Comparison of ENCODE assay signal across 10 mouse cellular contexts in genomic region chr11:58331546-58331945, GRCm38 (mm10). TPM values are rescaled to one million over a fixed set of nuclear protein-coding genes. Genes with fewer than 3 reads are reported as not detected.
DNase-seq lines count a peak whose midpoint lies in the region; ATAC-seq lines count a peak whose summit lies in the region.
"Had no signal": no experiment of that assay in that cellular context is flagged by ENCODE, and none has a peak within 500 bp of the region (broad histone marks: within the 10 kb centered on the region; RNA-seq: fewer than 3 reads in every experiment).

No protein-coding gene starts in this region.

- peak overlapping the region; percentile 84; the same call in 1 of the 2 replicates for H3K27ac ChIP-seq in embryonic facial prominence, embryonic 14.5 days (replicated peaks; ENCODE audit: low read depth, low read length)
- no peak overlapping the region for H3K27ac ChIP-seq in intestine, embryonic 14.5 days (ENCODE audit: low read depth)
- no peak overlapping the region for H3K27ac ChIP-seq in neural tube, embryonic 12.5 days

- 0 out of 2 replicates have a peak, but pooled peaks cover 3% of the 10 kb centered on the region for H3K9me3 ChIP-seq in embryonic facial prominence, embryonic 14.5 days (ENCODE audit: control insufficient read depth, low read length)
- H3K9me3 ChIP-seq in intestine, embryonic 14.5 days (ENCODE audit: control insufficient read depth, low read length) = peaks cover 5% of the 10 kb centered on the region; the same call in 1 of the 2 replicates
- H3K9me3 ChIP-seq in neural tube, embryonic 12.5 days = no peaks in the 10 kb centered on the region

- H3K4me1 ChIP-seq in embryonic facial prominence, embryonic 14.5 days (ENCODE audit: control insufficient read depth, insufficient read depth, low read length) = peaks cover 16% of the 10 kb centered on the region
- peaks cover 16% of the 10 kb centered on the region for H3K4me1 ChIP-seq in intestine, embryonic 14.5 days (replicated peaks; ENCODE audit: control insufficient read depth, insufficient read depth, low read length)
- peaks cover 31% of the 10 kb centered on the region for H3K4me1 ChIP-seq in neural tube, embryonic 12.5 days

- H3K4me3 ChIP-seq in embryonic facial prominence, embryonic 14.5 days (ENCODE audit: low read depth, low read length) = peak overlapping the region; percentile 87
- H3K4me3 ChIP-seq in intestine, embryonic 14.5 days (ENCODE audit: low read depth, low read length) = peak overlapping the region; percentile 77
- peak overlapping the region; percentile 72 for H3K4me3 ChIP-seq in neural tube, embryonic 12.5 days

- DNase-seq in left cerebral cortex, postnatal 4 days = peak; percentile 14
- DNase-seq in left cerebral cortex, postnatal 36 days (ENCODE audit: low spot score in 2 of 2) = no peak
- DNase-seq in embryonic facial prominence, embryonic 14.5 days (ENCODE audit: low spot score) = no peak
- no peak for DNase-seq in intestine, embryonic 14.5 days (ENCODE audit: low spot score)
- DNase-seq in adrenal gland, postnatal 10 days = no peak
- no peak for DNase-seq in ovary, postnatal 14 days (ENCODE audit: low spot score)
- DNase-seq in layer of hippocampus, adult 9-10 months (ENCODE audit: low spot score) = no peak
- DNase-seq: adrenal gland, adult 8-10 months had no signal

- WGBS in embryonic facial prominence, embryonic 14.5 days = 93% methylated on average over 6 of the region's 6 CpGs
- 84% methylated on average over 6 of the region's 6 CpGs for WGBS in intestine, embryonic 14.5 days
- 93% methylated on average over 6 of the region's 6 CpGs for WGBS in neural tube, embryonic 12.5 days

- H3K36me3 ChIP-seq in embryonic facial prominence, embryonic 14.5 days (ENCODE audit: control insufficient read depth, insufficient read depth, low read length) = peaks cover 34% of the 10 kb centered on the region
- H3K36me3 ChIP-seq in intestine, embryonic 14.5 days (ENCODE audit: control insufficient read depth, insufficient read depth, low read length) = peaks cover 31% of the 10 kb centered on the region
- peaks cover 39% of the 10 kb centered on the region for H3K36me3 ChIP-seq in neural tube, embryonic 12.5 days

- intact Hi-C loops in left cerebral cortex, postnatal 4 days (cut with DNase I) = no loop called here
- intact Hi-C loops in left cerebral cortex, postnatal 36 days (cut with DNase I) = loop anchor here (5.0 kb wide), 1 partner anchor 154 kb away; no protein-coding TSS in a partner anchor

- H3K4me2 ChIP-seq in embryonic facial prominence, embryonic 14.5 days (ENCODE audit: low read depth, low read length) = peak overlapping the region; percentile 97
- H3K4me2 ChIP-seq in intestine, embryonic 14.5 days (ENCODE audit: low read length) = peak overlapping the region; percentile 97
- peak overlapping the region; percentile 99 for H3K4me2 ChIP-seq in neural tube, embryonic 12.5 days (replicated peaks)

- no peaks in the 10 kb centered on the region for H3K27me3 ChIP-seq in embryonic facial prominence, embryonic 14.5 days (replicated peaks; ENCODE audit: control insufficient read depth, insufficient read depth, low read length)
- H3K27me3 ChIP-seq in intestine, embryonic 14.5 days (replicated peaks; ENCODE audit: control insufficient read depth, insufficient read depth, low read length) = no peaks in the 10 kb centered on the region
- H3K27me3 ChIP-seq in neural tube, embryonic 12.5 days (replicated peaks) = no peaks in the 10 kb centered on the region

- ATAC-seq in embryonic facial prominence, embryonic 14.5 days (ENCODE audit: low read depth) = no peak
- ATAC-seq in intestine, embryonic 14.5 days (replicated peaks; ENCODE audit: low FRiP score, low TSS enrichment, low read depth) = no peak
- no peak for ATAC-seq in neural tube, embryonic 12.5 days (ENCODE audit: low FRiP score, low read depth)

- H3K9ac ChIP-seq in embryonic facial prominence, embryonic 14.5 days (ENCODE audit: low read depth, low read length) = peak overlapping the region; percentile 89
- peak overlapping the region; percentile 84 for H3K9ac ChIP-seq in intestine, embryonic 14.5 days (ENCODE audit: low read length)
- peak overlapping the region; percentile 85 for H3K9ac ChIP-seq in neural tube, embryonic 12.5 days

RNA-seq across cellular contexts. Expression of gene Sh3bp5l, which starts 1.0 kb away (rescaled TPM):
- total RNA-seq in left cerebral cortex, postnatal 4 days (2021) = 10 to 100 TPM; 44.2 to 48.8 TPM
- 10 to 100 TPM; 53.6 to 57.8 TPM for total RNA-seq in left cerebral cortex, postnatal 36 days (2021)
- 23.2 and 27.3 TPM in 2 replicates for polyA plus RNA-seq in embryonic facial prominence, embryonic 14.5 days (2014; fragmentation: Nextera tagmentation; extraction: Ambion mirVana)
- polyA plus RNA-seq in intestine, embryonic 14.5 days (2014; fragmentation: Nextera tagmentation; extraction: Ambion mirVana) = 27.5 and 28.9 TPM in 2 replicates
- polyA plus RNA-seq in neural tube, embryonic 12.5 days (2016; fragmentation: Nextera tagmentation; extraction: Ambion mirVana) = 51.5 and 52.8 TPM in 2 replicates
- 10 to 100 TPM; 36.6 to 46.1 TPM for total RNA-seq in adrenal gland, postnatal 10 days (2021)

RNA-seq across cellular contexts. Expression of gene Zfp672, which starts 1.4 kb away (rescaled TPM):
- total RNA-seq in left cerebral cortex, postnatal 4 days (2021) = 10 to 100 TPM; 43.5 TPM
- 10 to 100 TPM; 42.5 to 57.4 TPM for total RNA-seq in left cerebral cortex, postnatal 36 days (2021)
- polyA plus RNA-seq in embryonic facial prominence, embryonic 14.5 days (2014; fragmentation: Nextera tagmentation; extraction: Ambion mirVana) = 42.3 TPM in 2 replicates
- 45.9 and 49.6 TPM in 2 replicates for polyA plus RNA-seq in intestine, embryonic 14.5 days (2014; fragmentation: Nextera tagmentation; extraction: Ambion mirVana)
- polyA plus RNA-seq in neural tube, embryonic 12.5 days (2016; fragmentation: Nextera tagmentation; extraction: Ambion mirVana) = 32.0 and 32.2 TPM in 2 replicates
- 10 to 100 TPM; 50.9 to 60.2 TPM for total RNA-seq in adrenal gland, postnatal 10 days (2021)

RNA-seq across cellular contexts. Expression of gene Zfp692, which starts 24.7 kb away (rescaled TPM):
- 10 to 100 TPM; 30.4 to 32.2 TPM for total RNA-seq in left cerebral cortex, postnatal 4 days (2021)
- total RNA-seq in left cerebral cortex, postnatal 36 days (2021) = 10 to 100 TPM; 17.8 to 31.5 TPM
- polyA plus RNA-seq in embryonic facial prominence, embryonic 14.5 days (2014; fragmentation: Nextera tagmentation; extraction: Ambion mirVana) = 14.2 and 14.7 TPM in 2 replicates
- 19.7 and 22.3 TPM in 2 replicates for polyA plus RNA-seq in intestine, embryonic 14.5 days (2014; fragmentation: Nextera tagmentation; extraction: Ambion mirVana)
- polyA plus RNA-seq in neural tube, embryonic 12.5 days (2016; fragmentation: Nextera tagmentation; extraction: Ambion mirVana) = 27.4 and 30.8 TPM in 2 replicates
- total RNA-seq in adrenal gland, postnatal 10 days (2021) = 10 to 100 TPM in 1 of 2 experiments, 1 to 10 TPM in 1; 6.9 to 13.1 TPM

RNA-seq across cellular contexts. Expression of gene Lypd8, which starts 47.3 kb away (rescaled TPM):
- not detected for total RNA-seq in left cerebral cortex, postnatal 4 days (2021)
- not detected for total RNA-seq in left cerebral cortex, postnatal 36 days (2021)
- not detected in 2 replicates for polyA plus RNA-seq in embryonic facial prominence, embryonic 14.5 days (2014; fragmentation: Nextera tagmentation; extraction: Ambion mirVana)
- polyA plus RNA-seq in intestine, embryonic 14.5 days (2014; fragmentation: Nextera tagmentation; extraction: Ambion mirVana) = 274 and 403 TPM in 2 replicates
- polyA plus RNA-seq in neural tube, embryonic 12.5 days (2016; fragmentation: Nextera tagmentation; extraction: Ambion mirVana) = not detected in 2 replicates
- total RNA-seq in adrenal gland, postnatal 10 days (2021) = not detected
- total RNA-seq: adrenal gland, adult 8-10 months had no signal

RNA-seq across cellular contexts. Expression of gene 4930438A08Rik, which starts 56.9 kb away (rescaled TPM):
- not detected for total RNA-seq in left cerebral cortex, postnatal 4 days (2021)
- not detected for total RNA-seq in left cerebral cortex, postnatal 36 days (2021)
- polyA plus RNA-seq in embryonic facial prominence, embryonic 14.5 days (2014; fragmentation: Nextera tagmentation; extraction: Ambion mirVana) = 0.22 and 0.45 TPM in 2 replicates
- polyA plus RNA-seq in intestine, embryonic 14.5 days (2014; fragmentation: Nextera tagmentation; extraction: Ambion mirVana) = not detected in 2 replicates
- polyA plus RNA-seq in neural tube, embryonic 12.5 days (2016; fragmentation: Nextera tagmentation; extraction: Ambion mirVana) = 0.15 TPM in 1 of 2 replicates, not detected in the other
- total RNA-seq in adrenal gland, postnatal 10 days (2021) = under 1 TPM; 0.21 to 0.36 TPM
- total RNA-seq: adrenal gland, adult 8-10 months; layer of hippocampus, postnatal 14 days had no signal
